Mouse (Mus musculus): ENCODE measurements around the gene Dpm2.

- no peak for TF ChIP-seq FLI1 (IDR thresholded peaks at IDR 0.05; ENCODE audit: low read length)
- TF ChIP-seq GATA1 (IDR thresholded peaks at IDR 0.05; ENCODE audit: borderline replicate concordance, low read length) = no peak
Measured at GRCm38 (mm10) chr2:32608141-32608777, 37.6 kb downstream of the Dpm2 start.
